Mouse (Mus musculus) lung, postnatal 14 days (tissue): ENCODE data around the gene Gm17660.
A peak's percentile ranks its signal among the peaks of the same experiment; 100 is the strongest.

Experiments used
- DNase-seq: peaks from one replicate; pipeline ENCODE4 v3.0.0; 2021

Gm17660 gene

GRCm38 (mm10) chr5:104076361-104076760, 1.0 kb downstream of the Gm17660 start:
- DNase-seq, result no peak

GRCm38 (mm10) chr5:104074388-104074787, 3.0 kb downstream of the Gm17660 start:
- peak; percentile 84 for DNase-seq

GRCm38 (mm10) chr5:104073602-104074001, 3.8 kb downstream of the Gm17660 start:
- no peak for DNase-seq

- DNase-seq, result no peak
Observed at GRCm38 (mm10) chr5:104072272-104072886, 5.0 kb downstream of the Gm17660 start.

- DNase-seq, result no peak
Observed at GRCm38 (mm10) chr5:104071048-104071447, 6.4 kb downstream of the Gm17660 start.

- DNase-seq, result peak; percentile 15
Observed at GRCm38 (mm10) chr5:104068751-104069150, 8.7 kb downstream of the Gm17660 start.

- no peak for DNase-seq
Observed at GRCm38 (mm10) chr5:104062773-104063551, 14.4 kb downstream of the Gm17660 start.

GRCm38 (mm10) chr5:104061936-104062772, 15.3 kb downstream of the Gm17660 start:
- no peak for DNase-seq

- no peak for DNase-seq
Observed at GRCm38 (mm10) chr5:104060429-104060828, 17.0 kb downstream of the Gm17660 start.

- no peak for DNase-seq
Observed at GRCm38 (mm10) chr5:104059628-104060027, 17.8 kb downstream of the Gm17660 start.

- peak; percentile 69 for DNase-seq
Observed at GRCm38 (mm10) chr5:104058021-104058420, 19.4 kb downstream of the Gm17660 start.

GRCm38 (mm10) chr5:104056295-104056694, 21.1 kb downstream of the Gm17660 start:
- DNase-seq, result no peak

GRCm38 (mm10) chr5:104055816-104056215, 21.6 kb downstream of the Gm17660 start:
- DNase-seq, result no peak

- DNase-seq, result no peak
Observed at GRCm38 (mm10) chr5:104054938-104055337, 22.5 kb downstream of the Gm17660 start.

GRCm38 (mm10) chr5:104052956-104053355, 24.5 kb downstream of the Gm17660 start:
- DNase-seq, result peak; percentile 45

- DNase-seq, result no peak
Observed at GRCm38 (mm10) chr5:104048139-104048538, 29.3 kb downstream of the Gm17660 start.

GRCm38 (mm10) chr5:104047200-104048105, 30.0 kb downstream of the Gm17660 start:
- DNase-seq, result peak; percentile 21

GRCm38 (mm10) chr5:104046256-104047199, 30.9 kb downstream of the Gm17660 start, which contains the start of gene Nudt9:
Gene Nudt9, plus strand, starts transcription at chr5:104046306.
- peak; percentile 97 for DNase-seq

- no peak for DNase-seq
Observed at GRCm38 (mm10) chr5:104043704-104044103, 33.7 kb downstream of the Gm17660 start.

- DNase-seq, result no peak
Observed at GRCm38 (mm10) chr5:104042906-104043305, 34.5 kb downstream of the Gm17660 start.
